Comparison of ENCODE assay signal across 14 mouse cellular contexts in the genomic region with DNA sequence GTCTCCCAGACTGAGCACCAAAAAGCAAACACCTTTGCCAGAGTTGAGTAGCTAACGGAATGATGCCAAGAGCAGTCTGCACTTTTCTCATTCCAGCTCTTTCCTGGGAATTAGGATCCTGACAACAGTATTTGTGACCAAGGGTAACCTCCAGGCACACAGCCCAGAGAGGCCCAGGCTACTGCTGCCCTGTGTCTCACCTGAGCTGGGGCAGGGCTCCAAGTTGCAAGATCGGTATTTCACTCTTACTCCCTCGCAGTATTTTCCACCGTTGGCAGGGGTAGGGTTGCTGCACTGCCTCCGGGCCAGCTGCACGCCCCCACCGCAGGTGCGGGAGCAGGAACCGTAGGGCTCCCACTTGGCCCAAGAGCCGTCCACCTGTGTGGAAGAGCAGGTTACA. TPM values are rescaled to one million over a fixed set of nuclear protein-coding genes. Genes with fewer than 3 reads are reported as not detected.
"Had no signal": no experiment of that assay in that cellular context is flagged by ENCODE, and none has a peak within 500 bp of the region (broad histone marks: within the 10 kb centered on the region; RNA-seq: fewer than 3 reads in every experiment).

No protein-coding gene starts in this region.

- ATAC-seq: hindbrain, postnatal 0 days had no signal

- H3K4me1 ChIP-seq: limb, embryonic 12.5 days; liver, embryonic 15.5 days; megakaryocyte, embryonic 14.5 days; midbrain, embryonic 12.5 days; neural tube, embryonic 15.5 days had no signal

- H3K9me3 ChIP-seq: limb, embryonic 12.5 days; liver, embryonic 15.5 days; midbrain, embryonic 12.5 days; neural tube, embryonic 15.5 days had no signal

- H3K4me3 ChIP-seq: limb, embryonic 12.5 days; liver, embryonic 15.5 days; megakaryocyte, embryonic 14.5 days; midbrain, embryonic 12.5 days; neural tube, embryonic 15.5 days had no signal

- H3K27me3 ChIP-seq: limb, embryonic 12.5 days; liver, embryonic 15.5 days; midbrain, embryonic 12.5 days; neural tube, embryonic 15.5 days had no signal

- H3K9ac ChIP-seq: limb, embryonic 12.5 days; liver, embryonic 15.5 days; midbrain, embryonic 12.5 days; neural tube, embryonic 15.5 days had no signal

- H3K27ac ChIP-seq: hindbrain, postnatal 0 days; kidney, postnatal 0 days; limb, embryonic 12.5 days; liver, embryonic 15.5 days; macrophage; midbrain, embryonic 12.5 days; neural tube, embryonic 15.5 days had no signal

- H3K4me2 ChIP-seq: limb, embryonic 12.5 days; liver, embryonic 11.5 days; liver, embryonic 15.5 days; midbrain, embryonic 12.5 days; neural tube, embryonic 15.5 days had no signal

- H3K36me3 ChIP-seq: liver, embryonic 15.5 days; midbrain, embryonic 12.5 days had no signal

- DNase-seq: kidney, adult 11 months; right cerebral cortex, adult 18-20 months; right cerebral cortex, postnatal 25 days; thymus, adult 2 months; thymus, postnatal 25 days had no signal

RNA-seq across cellular contexts. Expression of a gene that starts 36.5 kb away (rescaled TPM):
- polyA plus RNA-seq: macrophage had no signal
